Mouse (Mus musculus) neural tube, embryonic 12.5 days (tissue): Measurements from ENCODE around the gene Kcnk1. TPM values are rescaled to one million over a fixed set of nuclear protein-coding genes. Genes with fewer than 3 reads are reported as not detected.

Experiments
- ATAC-seq: fragments of 200-750 bp; cut with Nextera tagmentation; 2 replicates; pipeline ENCODE4 v1.8.0; 2017; ENCODE audit warnings: low read depth, mild to moderate bottlenecking, moderate TSS enrichment, moderate library complexity; ENCODE audit not compliant: low FRiP score
- H3K27ac ChIP-seq: fragments of 300-500 bp; sonication (generic); 2 replicates; pipeline ENCODE4 v1.5.1; 2016
- H3K27me3 ChIP-seq: fragments of 300-500 bp; sonication (generic); replicated peaks from 2 replicates; pipeline ENCODE4 v1.6.1; 2016; ENCODE audit warnings: mild to moderate bottlenecking
- H3K36me3 ChIP-seq: fragments of 300-500 bp; sonication (generic); 2 replicates; pipeline ENCODE4 v1.6.1; 2016; ENCODE audit warnings: mild to moderate bottlenecking
- H3K4me1 ChIP-seq: fragments of 300-500 bp; sonication (generic); 2 replicates; pipeline ENCODE4 v1.6.1; 2016
- H3K4me2 ChIP-seq: fragments of 300-500 bp; sonication (generic); replicated peaks from 2 replicates; pipeline ENCODE4 v1.6.1; 2016; ENCODE audit warnings: mild to moderate bottlenecking
- H3K4me3 ChIP-seq: fragments of 300-500 bp; sonication (generic); 2 replicates; pipeline ENCODE4 v1.5.1; 2016
- H3K9ac ChIP-seq: fragments of 300-500 bp; sonication (generic); 2 replicates; pipeline ENCODE4 v1.6.1; 2016; ENCODE audit warnings: mild to moderate bottlenecking
- H3K9me3 ChIP-seq: fragments of 300-500 bp; sonication (generic); 2 replicates; pipeline ENCODE4 v1.6.1; 2016; ENCODE audit warnings: mild to moderate bottlenecking
- WGBS: fragments of 180-500 bp; shearing (Covaris S2); methylation state at CpG from one replicate; pipeline ENCODE4 v1.1.7; 2016; 5-methylcytosine and 5-hydroxymethylcytosine counted together
- polyA plus RNA-seq: library from polyadenylated mRNA; unstranded; fragments of >200 nt; fragmentation: Nextera tagmentation; extraction: Ambion mirVana; gene quantifications from 2 replicates; pipeline ENCODE4 v1.2.1, GENCODE M21; 2016

Gene Kcnk1
- polyA plus RNA-seq, result 4.2 and 4.7 TPM in 2 replicates

DNA sequence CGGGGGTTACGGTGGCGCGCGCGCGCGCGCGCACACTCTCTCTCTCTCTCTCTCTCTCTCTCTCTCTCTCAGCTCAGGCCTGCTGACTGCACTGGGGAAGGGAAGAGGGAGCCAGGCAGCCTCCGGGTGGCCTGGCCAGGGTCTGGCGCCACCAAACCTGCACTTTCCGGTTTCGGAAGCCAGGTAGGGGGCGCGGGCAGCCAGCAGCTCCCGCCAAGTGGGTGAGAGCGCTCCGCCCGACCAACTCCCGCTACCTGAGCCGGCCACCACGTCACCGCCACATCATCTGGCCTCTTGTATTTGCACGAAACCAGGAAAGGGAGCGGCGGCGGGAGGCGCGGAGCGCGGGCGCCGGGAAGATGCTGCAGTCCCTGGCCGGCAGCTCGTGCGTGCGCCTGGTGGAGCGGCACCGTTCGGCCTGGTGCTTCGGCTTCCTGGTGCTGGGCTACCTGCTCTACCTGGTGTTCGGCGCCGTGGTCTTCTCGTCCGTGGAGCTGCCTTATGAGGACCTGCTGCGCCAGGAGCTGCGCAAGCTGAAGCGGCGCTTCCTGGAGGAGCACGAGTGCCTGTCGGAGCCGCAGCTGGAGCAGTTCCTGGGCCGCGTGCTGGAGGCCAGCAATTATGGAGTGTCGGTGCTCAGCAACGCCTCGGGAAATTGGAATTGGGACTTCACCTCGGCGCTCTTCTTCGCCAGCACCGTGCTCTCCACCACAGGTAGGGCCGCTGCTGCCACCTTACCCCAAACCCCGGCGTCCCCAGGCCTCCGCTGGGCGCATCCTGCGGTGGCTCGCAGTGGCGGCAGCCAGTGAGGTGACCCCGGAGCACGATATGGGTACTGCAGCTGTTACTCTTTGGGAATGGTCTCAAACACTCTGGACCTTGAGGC lies at the start of gene Kcnk1:
TSS of gene Kcnk1 (plus strand) at position 70 of the 886 bp plus-strand sequence.
- 1% methylated on average over 73 of the region's 73 CpGs for WGBS
- peaks cover 42% of the 10 kb centered on the region for H3K27me3 ChIP-seq
- no peak within 1 kb of the TSS for H3K27ac ChIP-seq
- H3K4me2 ChIP-seq, result peak within 1 kb of the TSS; percentile 93
- H3K9ac ChIP-seq, result peak within 1 kb of the TSS; percentile 56
- H3K36me3 ChIP-seq, result no peaks in the 10 kb centered on the region
- peak; percentile 41; the same call in 1 of the 2 replicates for ATAC-seq
- peaks cover 16% of the 10 kb centered on the region for H3K4me1 ChIP-seq
- H3K4me3 ChIP-seq, result peak within 1 kb of the TSS; percentile 49
- no peaks in the 10 kb centered on the region for H3K9me3 ChIP-seq

DNA sequence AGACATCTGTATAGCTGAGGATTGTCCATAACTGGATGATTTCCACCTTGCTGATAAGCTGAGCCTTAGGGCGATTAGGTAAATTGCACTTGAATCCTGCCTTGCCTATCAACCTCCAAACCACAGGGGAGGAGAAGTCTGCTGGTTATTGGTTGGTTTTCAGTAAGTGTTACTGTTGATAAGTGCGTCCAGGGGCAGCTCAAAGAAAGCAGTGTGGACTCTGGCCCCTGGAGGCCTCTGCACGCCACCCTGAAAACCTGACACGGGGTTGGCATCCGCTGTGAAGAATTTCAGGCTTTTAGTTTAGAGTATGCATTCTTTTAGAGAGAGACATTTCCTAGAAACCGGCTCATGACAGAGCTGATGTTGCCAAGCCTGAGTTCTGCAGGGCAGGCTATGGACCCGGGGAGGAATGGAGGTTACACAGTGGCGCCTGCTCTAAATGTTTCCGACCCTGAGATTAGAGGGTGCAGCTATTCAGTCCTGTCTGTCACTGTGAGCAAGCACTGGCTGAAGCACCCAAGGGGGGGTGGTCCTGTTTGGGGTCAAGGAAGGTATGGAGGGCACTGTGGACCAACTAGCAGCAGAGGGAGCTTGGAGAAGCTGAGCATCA lies 46.2 kb upstream of the Kcnk1 start:
- Histone ChIP-seq H3K4me3 (no peak overlapping the region), H3K4me1 (no peaks in the 10 kb centered on the region), H3K9ac (no peak overlapping the region), H3K9me3 (no peaks in the 10 kb centered on the region), H3K27ac (no peak overlapping the region), H3K27me3 (no peaks in the 10 kb centered on the region; the same call in 1 of the 2 replicates), H3K4me2 (no peak overlapping the region), H3K36me3 (no peaks in the 10 kb centered on the region)
- WGBS, result 88% methylated on average over 9 of the region's 9 CpGs
- no peak for ATAC-seq

DNA sequence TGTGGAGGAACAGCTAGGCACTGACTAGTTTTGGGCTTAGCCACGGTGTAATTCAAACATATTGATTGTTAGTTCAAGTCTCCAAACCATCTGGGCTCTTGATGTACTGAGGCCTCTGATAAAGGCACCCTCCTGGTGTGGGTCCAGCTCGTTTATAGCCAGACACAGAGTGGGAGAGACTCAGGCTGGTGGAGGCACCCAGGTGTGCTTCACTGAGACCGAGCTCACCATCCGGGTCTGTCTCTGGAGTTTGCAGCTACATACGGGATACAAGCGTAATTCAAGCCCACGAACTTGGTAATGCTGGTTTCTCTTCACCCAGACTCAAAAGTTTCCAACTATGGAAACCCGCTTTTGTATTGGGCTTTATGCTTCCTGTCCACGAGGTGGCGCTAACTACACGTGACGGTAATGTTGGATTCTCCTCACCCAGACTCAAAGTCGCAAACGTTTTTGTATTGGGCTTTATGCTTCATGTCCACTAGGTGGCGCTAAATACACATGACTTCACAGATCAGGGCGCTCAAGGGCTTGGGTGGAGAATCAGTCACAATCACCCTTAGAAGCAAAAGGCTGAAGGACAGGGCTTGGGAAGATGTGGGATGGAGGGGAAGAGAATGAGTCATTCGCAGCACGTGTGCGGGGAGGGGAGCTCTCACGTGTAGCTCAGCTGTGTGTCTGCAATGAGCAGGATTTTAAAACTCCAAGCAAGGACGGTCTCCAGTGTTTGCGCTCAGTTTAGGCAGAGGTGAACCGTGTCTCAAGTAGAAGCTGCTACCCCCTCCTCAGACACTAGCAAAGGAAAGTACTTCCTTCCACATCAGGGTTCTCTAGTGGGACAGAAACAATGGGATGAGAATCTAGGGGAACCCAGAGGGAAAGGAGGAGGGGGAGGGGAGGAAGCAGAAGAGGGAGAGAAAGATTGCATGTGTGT lies 44.7 kb upstream of the Kcnk1 start:
- Histone ChIP-seq H3K27me3 (no peaks in the 10 kb centered on the region; the same call in 1 of the 2 replicates), H3K4me3 (no peak overlapping the region), H3K4me2 (no peak overlapping the region), H3K4me1 (no peaks in the 10 kb centered on the region), H3K9me3 (no peaks in the 10 kb centered on the region), H3K36me3 (no peaks in the 10 kb centered on the region), H3K27ac (no peak overlapping the region), H3K9ac (no peak overlapping the region)
- WGBS, result 24% methylated on average over 23 of the region's 23 CpGs
- peak; percentile 86 for ATAC-seq

DNA sequence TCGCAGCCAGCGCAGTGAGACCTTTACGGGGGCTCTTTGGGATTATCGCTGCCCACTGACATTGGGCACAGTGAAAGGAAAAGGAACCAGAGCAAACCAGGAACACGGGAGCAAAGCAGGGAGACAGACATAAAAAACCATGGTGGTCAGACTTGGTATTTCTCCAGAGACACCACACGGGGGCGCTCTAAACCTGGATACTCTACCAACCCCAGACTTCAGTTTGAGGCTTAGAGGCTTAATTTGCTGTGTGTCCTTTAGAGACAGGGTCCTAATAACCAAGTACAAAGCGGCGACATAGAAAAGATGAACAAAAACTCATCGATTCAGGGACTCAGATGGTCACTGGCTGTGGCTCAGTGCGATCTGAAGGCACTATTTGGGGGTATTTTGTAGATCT lies 39.3 kb upstream of the Kcnk1 start:
- no peaks in the 10 kb centered on the region; the same call in 1 of the 2 replicates for H3K27me3 ChIP-seq
- 17% methylated on average over 11 of the region's 11 CpGs for WGBS
- peaks cover 5% of the 10 kb centered on the region; the same call in 1 of the 2 replicates for H3K9me3 ChIP-seq
- H3K27ac ChIP-seq, result no peak overlapping the region
- no peaks in the 10 kb centered on the region for H3K36me3 ChIP-seq
- no peak overlapping the region for H3K4me2 ChIP-seq
- ATAC-seq, result no peak
- H3K4me1 ChIP-seq, result no peaks in the 10 kb centered on the region
- H3K4me3 ChIP-seq, result no peak overlapping the region
- no peak overlapping the region for H3K9ac ChIP-seq

DNA sequence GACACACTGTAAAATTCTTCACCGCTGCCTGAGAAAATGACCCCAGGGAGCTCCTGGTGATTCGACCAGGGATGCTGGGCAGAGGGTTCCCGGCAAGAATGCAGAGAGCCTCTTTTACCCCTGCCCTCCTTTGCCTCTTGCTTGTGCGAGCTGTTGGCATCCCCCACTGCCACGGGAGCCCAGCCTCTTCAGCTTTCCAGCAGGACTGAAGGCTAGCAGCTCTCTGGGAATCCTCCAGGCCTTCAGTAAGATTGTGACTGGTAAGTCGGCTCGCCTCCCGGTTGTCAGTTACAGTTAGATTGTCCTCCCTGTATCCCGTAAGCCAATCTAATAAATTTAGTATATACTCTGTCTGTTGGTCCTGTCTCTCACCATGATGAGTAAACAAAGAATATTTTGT lies 38.2 kb upstream of the Kcnk1 start:
- ATAC-seq, result no peak
- H3K9ac ChIP-seq, result no peak overlapping the region
- 82% methylated on average over 9 of the region's 9 CpGs for WGBS

DNA sequence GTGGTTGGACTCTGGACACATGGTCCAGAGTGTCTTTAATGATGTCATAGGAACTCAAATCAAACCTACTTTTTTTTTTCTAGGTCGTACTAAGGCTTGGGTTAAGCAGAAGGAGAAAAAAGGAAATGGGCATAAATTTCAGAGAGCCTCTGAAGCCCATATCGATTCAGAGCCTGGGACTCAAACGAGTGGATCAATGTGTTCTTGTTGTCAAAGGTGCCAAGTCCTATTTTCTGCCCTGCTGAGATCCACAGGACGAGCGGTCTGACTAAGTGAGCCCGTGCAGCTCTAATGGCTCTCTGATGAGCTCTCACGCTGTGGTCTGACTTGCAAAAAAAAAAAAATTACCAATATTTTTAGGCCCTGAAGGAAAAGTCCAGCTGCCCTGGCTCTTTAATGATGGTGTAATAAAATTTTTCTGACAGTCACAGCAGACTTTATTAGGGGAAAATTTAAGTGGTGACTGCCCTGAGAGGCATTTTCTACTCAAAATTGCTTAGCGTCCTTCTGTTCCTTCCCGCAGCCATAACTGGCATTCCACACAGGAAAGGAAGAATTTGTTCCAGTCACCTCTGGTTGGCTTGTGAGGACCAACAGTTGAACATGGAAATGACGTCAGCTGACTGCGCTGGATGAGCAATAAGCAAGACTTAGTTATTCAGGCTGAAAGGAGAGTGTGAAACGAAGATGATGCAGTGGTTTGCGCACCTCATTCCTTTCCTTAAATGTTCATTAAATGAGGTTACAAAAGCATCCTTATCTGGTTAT lies 37.6 kb upstream of the Kcnk1 start:
- peaks cover 12% of the 10 kb centered on the region; the same call in 1 of the 2 replicates for H3K9me3 ChIP-seq
- H3K27me3 ChIP-seq, result no peaks in the 10 kb centered on the region
- no peaks in the 10 kb centered on the region for H3K36me3 ChIP-seq
- no peak overlapping the region for H3K27ac ChIP-seq
- H3K4me1 ChIP-seq, result no peaks in the 10 kb centered on the region
- 69% methylated on average over 13 of the region's 13 CpGs for whole genome bisulfite sequencing
- no peak for ATAC-seq
- no peak overlapping the region for H3K9ac ChIP-seq
- no peak overlapping the region for H3K4me2 ChIP-seq
- no peak overlapping the region for H3K4me3 ChIP-seq

More for the DNA sequence above, 38.2 kb upstream of the Kcnk1 start:
- no peak overlapping the region for H3K27ac ChIP-seq
- no peaks in the 10 kb centered on the region for H3K4me1 ChIP-seq
- no peaks in the 10 kb centered on the region for H3K36me3 ChIP-seq
- H3K4me2 ChIP-seq, result no peak overlapping the region
- H3K27me3 ChIP-seq, result no peaks in the 10 kb centered on the region
- no peak overlapping the region for H3K4me3 ChIP-seq
- peaks cover 12% of the 10 kb centered on the region; the same call in 1 of the 2 replicates for H3K9me3 ChIP-seq

DNA sequence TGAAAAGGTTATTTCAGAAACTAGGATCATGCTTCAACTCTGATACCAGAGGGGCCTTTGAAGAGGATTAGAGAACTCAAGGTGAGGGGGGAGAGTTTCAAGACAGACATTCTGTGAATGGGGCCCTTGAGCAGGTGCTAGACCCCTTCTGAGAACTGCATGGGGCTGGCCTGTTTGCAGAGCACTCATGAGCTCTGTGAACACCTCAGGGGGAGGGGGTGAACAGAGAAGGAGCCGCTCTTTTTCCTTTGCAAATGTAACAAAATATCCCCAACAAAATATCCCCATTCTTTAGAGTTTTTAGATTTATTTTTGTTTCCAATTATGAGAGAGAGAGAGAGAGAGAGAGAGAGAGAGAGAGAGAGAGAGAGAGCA lies 37.0 kb upstream of the Kcnk1 start:
- Histone ChIP-seq H3K4me1 (no peaks in the 10 kb centered on the region), H3K27ac (no peak overlapping the region), H3K4me2 (no peak overlapping the region), H3K9me3 (peaks cover 12% of the 10 kb centered on the region; the same call in 1 of the 2 replicates), H3K36me3 (no peaks in the 10 kb centered on the region), H3K9ac (no peak overlapping the region), H3K27me3 (no peaks in the 10 kb centered on the region), H3K4me3 (no peak overlapping the region)
- ATAC-seq, result no peak
- WGBS, result 79% methylated on average over 1 of the region's 1 CpGs

DNA sequence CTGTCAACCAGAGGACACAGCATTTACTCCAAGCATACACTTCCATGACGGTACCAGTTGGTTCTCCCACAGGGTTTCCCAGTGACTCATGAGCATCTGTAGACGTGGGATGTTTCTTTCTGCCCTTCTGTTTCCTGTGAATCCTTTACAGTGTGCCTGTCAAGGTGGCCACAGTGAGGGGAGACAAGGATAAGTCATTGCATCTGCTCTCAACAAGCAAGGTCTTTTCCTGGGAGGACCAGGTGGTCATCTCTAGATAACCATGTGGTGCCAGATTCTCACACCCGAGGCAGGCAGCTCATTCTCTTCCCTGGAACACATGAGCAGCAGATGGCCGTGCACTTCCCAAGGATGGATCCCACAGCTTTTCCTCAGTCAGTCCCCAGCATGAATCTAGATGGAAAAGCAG lies 35.6 kb upstream of the Kcnk1 start:
- ATAC-seq, result no peak

DNA sequence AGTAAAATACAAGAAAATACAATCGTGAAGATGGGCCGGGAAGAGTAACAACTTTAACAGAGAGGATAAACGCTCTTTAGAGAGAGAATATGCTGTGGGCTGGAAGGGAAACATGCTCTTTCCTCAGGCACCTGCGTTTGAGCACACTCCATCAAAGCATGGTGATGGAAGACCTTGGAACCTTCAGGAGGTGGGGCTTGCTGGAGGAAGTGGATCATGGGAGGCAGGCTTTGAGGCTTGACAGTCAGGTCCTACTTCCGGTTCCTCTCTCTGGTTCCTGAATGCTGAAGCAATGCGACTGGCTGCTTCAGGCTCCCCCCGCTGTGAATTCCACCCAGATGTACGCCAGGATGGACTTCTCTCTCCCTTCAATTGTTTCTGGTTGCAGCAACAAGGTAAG lies 34.9 kb upstream of the Kcnk1 start:
- Histone ChIP-seq H3K9me3 (peaks cover 12% of the 10 kb centered on the region; the same call in 1 of the 2 replicates), H3K4me1 (peaks cover 8% of the 10 kb centered on the region; the same call in 1 of the 2 replicates), H3K4me2 (no peak overlapping the region), H3K9ac (no peak overlapping the region), H3K36me3 (no peaks in the 10 kb centered on the region), H3K27me3 (no peaks in the 10 kb centered on the region), H3K27ac (no peak overlapping the region), H3K4me3 (no peak overlapping the region)
- WGBS, result 90% methylated on average over 8 of the region's 8 CpGs
- no peak for ATAC-seq

More for the DNA sequence above, 35.6 kb upstream of the Kcnk1 start:
- no peak overlapping the region for H3K27ac ChIP-seq
- no peak overlapping the region for H3K9ac ChIP-seq
- H3K9me3 ChIP-seq, result peaks cover 12% of the 10 kb centered on the region; the same call in 1 of the 2 replicates
- no peaks in the 10 kb centered on the region for H3K27me3 ChIP-seq
- H3K4me2 ChIP-seq, result no peak overlapping the region
- H3K4me3 ChIP-seq, result no peak overlapping the region
- WGBS, result 65% methylated on average over 4 of the region's 4 CpGs
- peaks cover 7% of the 10 kb centered on the region; the same call in 1 of the 2 replicates for H3K4me1 ChIP-seq
- H3K36me3 ChIP-seq, result no peaks in the 10 kb centered on the region

DNA sequence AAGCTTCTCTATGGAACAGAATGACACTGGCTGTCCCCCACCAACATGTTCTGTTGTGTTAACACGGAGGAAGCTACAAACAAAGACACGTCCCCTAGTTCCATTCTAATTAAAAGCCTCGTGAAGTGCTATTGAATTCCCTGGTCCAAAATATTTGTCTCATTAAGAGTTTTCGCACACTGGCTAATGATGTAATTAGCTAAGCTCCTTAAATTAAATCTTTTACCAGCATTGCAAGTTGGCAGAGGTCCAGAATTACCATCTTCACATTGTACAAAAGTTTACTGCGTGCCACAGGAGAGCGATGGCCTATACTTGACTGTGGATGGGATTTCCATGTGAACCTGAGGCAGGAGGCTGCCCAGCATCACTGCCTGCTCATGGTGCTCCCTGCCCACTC lies 33.2 kb upstream of the Kcnk1 start:
- H3K9me3 ChIP-seq, result peaks cover 12% of the 10 kb centered on the region; the same call in 1 of the 2 replicates
- H3K27ac ChIP-seq, result no peak overlapping the region
- no peak for ATAC-seq
- H3K4me2 ChIP-seq, result no peak overlapping the region
- no peaks in the 10 kb centered on the region for H3K27me3 ChIP-seq
- peaks cover 8% of the 10 kb centered on the region; the same call in 1 of the 2 replicates for H3K4me1 ChIP-seq
- no peak overlapping the region for H3K9ac ChIP-seq
- no peak overlapping the region for H3K4me3 ChIP-seq
- H3K36me3 ChIP-seq, result no peaks in the 10 kb centered on the region
- WGBS, result 82% methylated on average over 6 of the region's 6 CpGs

DNA sequence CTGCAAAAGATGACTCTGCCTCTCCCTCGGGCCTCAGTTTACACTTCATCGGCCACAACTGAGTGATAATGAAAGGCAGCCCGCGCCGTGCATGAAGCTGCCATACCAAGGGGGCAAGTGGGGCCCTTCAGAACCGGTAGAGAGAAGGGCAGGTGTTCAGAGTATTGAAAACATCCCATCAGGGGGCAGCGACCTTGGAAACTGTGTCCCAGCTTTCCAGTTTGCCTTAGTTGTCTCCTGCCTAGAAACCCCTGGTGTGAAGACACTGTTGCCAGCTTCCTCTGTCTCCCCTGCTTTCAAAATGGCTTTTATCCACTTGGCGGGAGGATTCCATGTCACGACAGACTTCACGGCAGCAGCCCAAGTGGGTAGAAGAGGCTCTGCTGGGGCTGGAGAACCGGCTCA lies 31.2 kb upstream of the Kcnk1 start:
- H3K4me2 ChIP-seq, result peak overlapping the region; percentile 44
- no peaks in the 10 kb centered on the region for H3K27me3 ChIP-seq
- no peak overlapping the region for H3K9ac ChIP-seq
- 6% methylated on average over 11 of the region's 11 CpGs for WGBS
- no peaks in the 10 kb centered on the region for H3K36me3 ChIP-seq
- H3K9me3 ChIP-seq, result peaks cover 12% of the 10 kb centered on the region; the same call in 1 of the 2 replicates
- H3K27ac ChIP-seq, result no peak overlapping the region
- ATAC-seq, result no peak
- H3K4me3 ChIP-seq, result no peak overlapping the region
- peaks cover 8% of the 10 kb centered on the region; the same call in 1 of the 2 replicates for H3K4me1 ChIP-seq
